Mouse (Mus musculus) heart, postnatal 0 days (tissue): ENCODE data around the gene Mdga1. TPM values are rescaled to one million over a fixed set of nuclear protein-coding genes. Genes with fewer than 3 reads are reported as not detected.
A peak's percentile ranks its signal among the peaks of the same experiment; 100 is the strongest.

Experiments used
- ATAC-seq: fragments of 200-750 bp; cut with Nextera tagmentation; 2 replicates; pipeline ENCODE4 v1.8.0; 2017; ENCODE audit warnings: low read depth, moderate number of reproducible peaks, moderate library complexity; ENCODE audit not compliant: insufficient read depth
- DNase-seq: peaks from one replicate; pipeline ENCODE4 v3.0.0-alpha.2; 2016; ENCODE audit warnings: low spot score
- H3K27ac ChIP-seq: fragments of 300-500 bp; sonication (generic); 2 replicates; pipeline ENCODE4 v1.5.1; 2014; ENCODE audit warnings: low read depth, mild to moderate bottlenecking
- H3K27me3 ChIP-seq: fragments of 300-500 bp; sonication (generic); 2 replicates; pipeline ENCODE4 v1.6.1; 2014; ENCODE audit warnings: low read length, mixed read lengths; ENCODE audit not compliant: control insufficient read depth, insufficient read depth
- H3K36me3 ChIP-seq: fragments of 300-500 bp; sonication (generic); replicated peaks from 2 replicates; pipeline ENCODE4 v1.6.1; 2014; ENCODE audit warnings: low read length, mixed read lengths; ENCODE audit not compliant: control insufficient read depth, insufficient read depth
- H3K4me1 ChIP-seq: fragments of 300-500 bp; sonication (generic); 2 replicates; pipeline ENCODE4 v1.6.1; 2014; ENCODE audit warnings: antibody characterized with exemption; ENCODE audit not compliant: control insufficient read depth, insufficient read depth
- H3K4me2 ChIP-seq: fragments of 300-500 bp; sonication (generic); 2 replicates; pipeline ENCODE4 v1.6.1; 2014; ENCODE audit warnings: low read depth, mild to moderate bottlenecking, low read length, moderate library complexity
- H3K4me3 ChIP-seq: fragments of 300-500 bp; sonication (generic); 2 replicates; pipeline ENCODE4 v1.5.1; 2014; ENCODE audit warnings: low read depth, low read length
- H3K9ac ChIP-seq: fragments of 300-500 bp; sonication (generic); replicated peaks from 2 replicates; pipeline ENCODE4 v1.6.1; 2014; ENCODE audit warnings: low read depth, low read length, mixed read lengths
- H3K9me3 ChIP-seq: fragments of 300-500 bp; sonication (generic); replicated peaks from 2 replicates; pipeline ENCODE4 v1.6.1; 2016; ENCODE audit warnings: low read length; ENCODE audit not compliant: control insufficient read depth
- CTCF ChIP-seq: IDR thresholded peaks from 2 replicates; pipeline ENCODE4 v1.5.1; 2016; ENCODE audit warnings: antibody characterized with exemption, control low read depth, low read depth
- EP300 ChIP-seq: IDR thresholded peaks from 2 replicates; pipeline ENCODE4 v1.6.1; 2016; ENCODE audit warnings: antibody characterized with exemption, low read depth
- WGBS: fragments of 180-500 bp; shearing (Covaris S2); extraction: QIAGEN DNeasy Blood & Tissue Kit; methylation state at CpG from one replicate; pipeline ENCODE4 v1.1.7; 2014; 5-methylcytosine and 5-hydroxymethylcytosine counted together
- polyA plus RNA-seq: library from polyadenylated mRNA; unstranded; fragments of >200 nt; fragmentation: Nextera tagmentation; extraction: Ambion mirVana; gene quantifications from 2 replicates; pipeline ENCODE4 v1.2.1, GENCODE M21; 2015
- total RNA-seq: library from RNA; depleted of rRNA; stranded (reverse); fragments of >200 nt; gene quantifications from 2 replicates; pipeline ENCODE4 v1.2.3, GENCODE M21; 2014; ENCODE audit warnings: low replicate concordance

Gene Mdga1
- total and polyA plus RNA-seq, 2 experiments from 2014 or later, result 4.9 to 9.5 TPM

DNA sequence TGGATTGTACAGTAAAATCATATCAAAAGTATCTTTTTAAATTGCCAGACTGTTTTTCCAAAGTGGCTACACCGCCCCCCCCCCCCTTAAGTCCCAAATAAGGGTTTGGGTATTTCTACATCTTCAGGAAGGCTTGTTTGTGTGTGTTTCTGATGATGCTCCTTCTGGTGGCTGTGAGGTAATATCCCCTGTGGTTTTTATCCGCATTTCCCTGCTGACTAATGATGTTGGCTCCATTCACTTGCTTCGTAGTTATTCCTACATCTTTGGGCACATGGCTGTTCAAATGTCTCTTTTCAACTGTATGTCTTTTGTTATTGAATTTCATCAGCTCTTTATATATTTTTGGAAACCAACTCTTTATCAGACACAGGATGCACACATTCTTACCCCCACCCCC, 20.2 kb upstream of the Mdga1 start:
- Histone ChIP-seq H3K4me3 (no peak overlapping the region), H3K27me3 (no peaks in the 10 kb centered on the region), H3K36me3 (no peaks in the 10 kb centered on the region), H3K9me3 (no peaks in the 10 kb centered on the region), H3K9ac (no peak overlapping the region), H3K27ac (no peak overlapping the region), H3K4me1 (peaks cover 2% of the 10 kb centered on the region), H3K4me2 (no peak overlapping the region)
- WGBS, result 87% methylated on average over 3 of the region's 3 CpGs
- no peak for ATAC-seq
- DNase-seq, result no peak
- TF ChIP-seq CTCF (no peak), EP300 (no peak)

DNA sequence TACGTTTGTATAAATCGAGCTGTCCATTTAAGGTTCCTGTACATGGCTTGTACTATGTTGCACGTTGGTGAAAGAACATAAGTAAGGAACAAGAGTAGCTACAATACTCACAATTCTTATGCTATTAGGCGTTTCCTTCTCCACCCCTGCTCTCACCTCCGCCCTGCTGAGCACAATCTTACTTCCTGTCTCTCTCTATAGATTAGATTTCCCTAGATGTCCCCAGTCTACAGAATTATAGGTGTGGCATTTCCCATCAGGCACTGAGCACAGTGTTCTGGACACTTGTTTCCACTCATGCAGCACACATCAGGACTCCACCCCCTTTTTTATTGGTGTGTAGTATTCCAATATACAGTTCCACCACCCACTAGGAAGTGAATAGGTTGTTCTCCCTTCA, 19.8 kb upstream of the Mdga1 start:
- Histone ChIP-seq H3K9ac (no peak overlapping the region), H3K4me3 (no peak overlapping the region), H3K36me3 (no peaks in the 10 kb centered on the region), H3K4me2 (no peak overlapping the region), H3K9me3 (no peaks in the 10 kb centered on the region), H3K27me3 (no peaks in the 10 kb centered on the region), H3K4me1 (peaks cover 5% of the 10 kb centered on the region), H3K27ac (no peak overlapping the region)
- TF ChIP-seq CTCF (no peak), EP300 (no peak)
- ATAC-seq (no peak), DNase-seq (no peak)
- 80% methylated on average over 5 of the region's 5 CpGs for WGBS

- no peak for DNase-seq
- Histone ChIP-seq H3K9me3 (no peaks in the 10 kb centered on the region), H3K27me3 (no peaks in the 10 kb centered on the region), H3K4me1 (peaks cover 5% of the 10 kb centered on the region), H3K4me3 (no peak overlapping the region), H3K36me3 (no peaks in the 10 kb centered on the region), H3K4me2 (no peak overlapping the region), H3K9ac (no peak overlapping the region), H3K27ac (no peak overlapping the region)
- WGBS, result 31% methylated on average over 5 of the region's 5 CpGs
- TF ChIP-seq CTCF, result no peak
- no peak for TF ChIP-seq EP300
- no peak for ATAC-seq
Observed at GRCm38 (mm10) chr17:29988141-29988540, 18.3 kb upstream of the Mdga1 start.

- Histone ChIP-seq H3K9me3 (no peaks in the 10 kb centered on the region; the same call in 1 of the 2 replicates), H3K27me3 (no peaks in the 10 kb centered on the region), H3K27ac (peak overlapping the region; percentile 11; the same call in 1 of the 2 replicates), H3K4me2 (no peak overlapping the region), H3K36me3 (no peaks in the 10 kb centered on the region), H3K4me3 (no peak overlapping the region), H3K9ac (no peak overlapping the region), H3K4me1 (peaks cover 5% of the 10 kb centered on the region)
- WGBS, result 17% methylated on average over 3 of the region's 3 CpGs
- ATAC-seq (peak; percentile 30), DNase-seq (peak; percentile 52)
- no peak for TF ChIP-seq CTCF
- TF ChIP-seq EP300, result no peak
Observed at GRCm38 (mm10) chr17:29985534-29985933, 15.6 kb upstream of the Mdga1 start.

DNA sequence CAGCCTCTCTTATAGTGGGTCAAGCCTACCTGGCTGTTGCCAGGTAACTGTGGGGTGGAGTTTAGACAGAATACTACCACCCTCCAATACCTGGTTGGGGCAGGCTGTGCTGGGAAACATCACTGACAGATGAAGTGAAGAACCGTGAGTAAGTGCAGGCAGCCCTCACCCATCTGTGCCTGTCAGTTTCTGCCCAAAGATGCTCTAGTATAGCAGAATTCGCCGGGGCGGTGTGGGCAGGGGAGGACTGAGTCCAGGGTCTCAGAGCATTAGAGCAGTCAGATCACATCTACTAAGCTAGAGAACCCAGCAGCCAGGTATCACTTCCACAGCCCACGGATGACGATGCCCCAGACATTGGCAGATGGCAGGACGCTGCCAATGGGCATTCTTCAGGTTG, 15.0 kb upstream of the Mdga1 start:
- ATAC-seq (no peak), DNase-seq (no peak)
- Histone ChIP-seq H3K27ac (no peak overlapping the region), H3K4me1 (peaks cover 5% of the 10 kb centered on the region), H3K4me3 (no peak overlapping the region), H3K4me2 (no peak overlapping the region), H3K9me3 (no peaks in the 10 kb centered on the region; the same call in 1 of the 2 replicates), H3K9ac (no peak overlapping the region), H3K36me3 (no peaks in the 10 kb centered on the region), H3K27me3 (no peaks in the 10 kb centered on the region)
- WGBS, result 70% methylated on average over 7 of the region's 7 CpGs
- TF ChIP-seq EP300, result no peak
- no peak for TF ChIP-seq CTCF

GRCm38 (mm10) chr17:29983190-29983589, 13.3 kb upstream of the Mdga1 start:
- WGBS, result 72% methylated on average over 5 of the region's 5 CpGs
- no peaks in the 10 kb centered on the region for H3K36me3 ChIP-seq
- H3K9me3 ChIP-seq, result no peaks in the 10 kb centered on the region; the same call in 1 of the 2 replicates
- DNase-seq, result no peak
- no peaks in the 10 kb centered on the region for H3K27me3 ChIP-seq
- peaks cover 5% of the 10 kb centered on the region for H3K4me1 ChIP-seq
- no peak overlapping the region for H3K4me3 ChIP-seq
- TF ChIP-seq CTCF (no peak), EP300 (no peak)
- H3K9ac ChIP-seq, result no peak overlapping the region
- no peak overlapping the region for H3K27ac ChIP-seq
- ATAC-seq, result no peak
- no peak overlapping the region for H3K4me2 ChIP-seq
